Mouse (Mus musculus) thymus, postnatal 10 days (tissue): ENCODE results near the gene Snupn.

Source experiments
- DNase-seq, 2 experiments: peaks; one replicate each; pipeline ENCODE4 v3.0.0; 2021; ENCODE audit warnings: low spot score in 2 of 2

The Snupn gene

GRCm38 (mm10) chr9:57012393-57012792 lies 61.7 kb downstream of the Snupn start:
- DNase-seq: no peak

GRCm38 (mm10) chr9:57012895-57013294 lies 62.2 kb downstream of the Snupn start:
- no peak for DNase-seq

GRCm38 (mm10) chr9:57013756-57014155 lies 63.1 kb downstream of the Snupn start:
- DNase-seq: no peak

GRCm38 (mm10) chr9:57014766-57015165 lies 64.1 kb downstream of the Snupn start:
- DNase-seq: no peak

GRCm38 (mm10) chr9:57017631-57018030 lies 67.0 kb downstream of the Snupn start:
- DNase-seq: no peak

GRCm38 (mm10) chr9:57031756-57032155 lies 81.1 kb downstream of the Snupn start:
- no peak for DNase-seq
